Mouse (Mus musculus) layer of hippocampus, adult 9-10 months (tissue): ENCODE data around the gene Cbx5.

Source experiments
- DNase-seq: peaks from one replicate; pipeline ENCODE4 v3.0.0; 2022; ENCODE audit warnings: low spot score

Gene Cbx5

DNA sequence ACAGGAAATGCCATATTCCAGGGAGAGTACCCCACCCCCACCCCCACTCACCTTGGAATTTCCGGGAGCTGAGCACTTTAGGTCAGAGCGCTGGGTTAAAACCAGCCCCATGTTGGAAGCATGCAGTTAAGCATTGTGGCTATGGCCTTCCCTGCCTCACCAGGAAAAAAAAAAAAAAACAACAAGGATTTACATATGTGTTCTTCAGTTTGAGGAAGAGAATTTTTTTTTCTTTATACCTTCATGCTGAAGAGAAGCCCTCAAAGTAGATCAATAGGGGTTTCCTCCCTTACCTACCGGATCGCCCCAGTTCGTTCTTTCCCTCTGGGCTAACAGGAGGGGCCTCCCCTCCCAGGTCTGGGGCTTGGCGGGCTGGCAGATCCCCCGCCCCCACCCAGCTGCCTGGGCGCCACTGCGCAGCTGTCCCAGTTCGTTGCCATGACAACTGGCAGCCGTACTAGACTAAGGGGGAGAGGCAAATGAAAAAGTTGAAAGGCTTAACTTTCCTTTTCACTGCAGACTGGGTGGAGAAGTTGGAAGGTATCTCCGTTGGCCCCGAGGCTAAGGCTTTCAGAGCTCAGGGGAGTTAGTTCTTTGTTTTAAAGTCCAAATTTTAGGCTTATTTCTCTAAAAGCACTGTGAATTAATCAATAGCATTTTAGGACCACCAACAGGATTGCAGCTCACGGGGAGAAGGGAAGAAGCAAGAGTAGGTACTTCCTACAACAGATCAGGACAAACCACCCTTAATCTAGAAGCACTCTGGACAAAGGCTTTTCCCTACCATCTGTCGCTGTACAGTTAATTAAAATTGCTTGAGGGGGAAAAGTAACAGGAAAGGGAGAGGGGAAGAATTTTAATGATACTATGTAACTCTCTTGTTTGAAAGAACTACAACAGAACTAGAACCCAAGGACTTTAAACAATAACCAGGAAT is 24.4 kb downstream of the Cbx5 start:
- peak; percentile 69 for DNase-seq

DNA sequence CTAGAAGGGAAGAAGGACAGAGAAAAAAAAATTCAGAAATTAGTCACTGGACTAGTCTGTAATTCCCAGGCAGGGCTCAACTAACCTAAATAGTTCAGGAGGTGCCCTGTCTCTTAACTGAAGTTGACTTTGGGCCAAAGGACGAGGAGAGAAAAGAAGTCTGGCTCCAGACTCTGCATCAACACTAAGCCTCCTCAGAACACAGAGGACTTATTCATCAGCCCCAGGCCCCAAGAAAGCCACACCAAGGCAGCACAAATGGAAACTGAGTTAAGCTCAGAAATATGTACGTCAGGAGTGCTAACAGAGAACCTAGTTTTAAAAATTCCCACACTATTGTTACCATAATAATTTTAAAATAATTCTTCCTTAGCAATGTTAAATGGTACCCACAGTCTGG is 25.5 kb downstream of the Cbx5 start:
- DNase-seq, result no peak

DNA sequence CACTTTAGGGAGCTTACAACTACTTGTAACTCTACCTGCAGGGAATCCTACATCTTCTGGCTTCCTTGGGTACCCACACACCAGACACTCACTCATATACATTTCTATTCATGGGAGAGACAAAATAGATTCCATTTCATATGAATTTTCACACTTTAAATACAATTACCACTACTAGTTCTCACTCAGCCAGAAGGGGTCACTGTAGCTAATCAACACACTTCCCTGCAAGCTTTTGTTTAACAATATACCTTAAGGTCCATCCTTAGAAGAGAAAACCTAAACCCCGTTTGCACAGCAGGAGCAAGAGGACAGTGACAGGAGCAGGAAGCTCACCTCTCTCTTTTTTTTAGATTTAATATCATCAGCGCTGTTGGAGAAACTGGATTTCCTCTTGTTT is 34.5 kb downstream of the Cbx5 start:
- no peak for DNase-seq

DNA sequence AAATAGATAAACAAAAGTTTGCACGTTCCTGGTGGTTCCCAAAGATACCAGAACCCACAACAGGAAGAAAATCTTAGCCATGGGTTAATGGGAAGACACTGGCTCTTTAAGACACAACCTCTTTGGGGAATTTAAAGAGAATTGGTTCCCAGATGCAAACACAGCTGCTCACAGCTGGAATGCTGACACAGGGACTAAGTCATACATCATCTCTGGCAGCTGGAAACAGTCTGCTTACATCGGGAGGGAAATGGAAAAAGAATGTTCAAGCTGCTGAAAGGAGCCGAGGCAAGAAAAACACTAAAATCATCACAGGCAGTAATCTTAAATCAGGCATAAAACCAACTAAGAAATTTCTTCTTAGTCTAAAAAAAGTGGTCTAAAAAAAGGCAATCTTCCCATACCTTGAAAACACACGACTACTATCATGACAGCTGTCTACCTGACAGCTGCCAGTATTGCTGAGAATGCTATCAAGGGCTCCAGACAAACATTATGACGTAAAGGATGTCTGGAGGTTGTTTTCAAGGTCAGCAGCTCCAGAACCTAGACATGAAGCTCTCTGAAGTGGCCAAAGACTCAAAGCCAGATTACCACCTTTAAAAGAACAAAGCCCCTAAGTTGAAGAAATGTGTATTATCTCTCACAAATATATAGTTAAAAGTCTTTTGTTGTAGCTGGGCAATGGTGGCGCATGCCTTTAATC is 37.4 kb downstream of the Cbx5 start:
- no peak for DNase-seq

DNA sequence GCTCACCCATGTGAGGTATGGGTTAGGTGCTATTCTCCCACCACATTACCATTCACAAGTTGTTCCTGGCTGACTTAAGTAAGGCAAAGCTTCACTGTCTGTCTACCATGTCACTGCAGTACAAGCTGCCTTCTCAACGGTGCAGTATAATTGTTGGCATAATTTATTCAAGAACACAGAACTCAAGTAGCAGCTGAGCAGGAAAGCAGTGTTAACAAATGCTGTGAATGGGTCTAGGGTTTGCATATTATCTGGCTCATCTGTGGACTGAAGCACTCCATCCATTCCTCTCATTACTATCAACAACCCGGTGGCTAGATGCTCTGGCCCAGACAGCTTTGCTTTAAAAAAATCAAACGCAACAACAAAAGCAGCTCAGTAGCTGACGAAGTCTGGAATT is 41.8 kb downstream of the Cbx5 start:
- DNase-seq, result no peak

DNA sequence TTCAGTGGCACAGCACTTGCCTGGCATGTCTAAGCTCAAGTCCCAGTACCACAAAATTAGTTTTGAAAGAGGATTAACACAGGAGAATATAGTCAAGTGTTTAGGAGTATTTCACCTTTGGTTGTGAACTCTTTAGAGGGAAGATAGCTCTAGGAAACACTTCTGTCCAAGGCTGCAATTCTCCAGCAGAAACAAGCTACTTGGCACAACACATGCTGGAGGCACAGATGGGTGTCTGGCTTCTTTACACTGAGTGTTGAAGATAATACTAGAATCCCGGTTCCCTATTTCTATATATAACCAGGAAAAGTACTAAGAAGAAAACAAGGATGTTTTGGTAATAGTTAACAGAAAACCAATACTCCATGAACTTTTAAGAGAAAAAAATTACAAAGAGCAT is 42.8 kb downstream of the Cbx5 start:
- DNase-seq, result no peak

DNA sequence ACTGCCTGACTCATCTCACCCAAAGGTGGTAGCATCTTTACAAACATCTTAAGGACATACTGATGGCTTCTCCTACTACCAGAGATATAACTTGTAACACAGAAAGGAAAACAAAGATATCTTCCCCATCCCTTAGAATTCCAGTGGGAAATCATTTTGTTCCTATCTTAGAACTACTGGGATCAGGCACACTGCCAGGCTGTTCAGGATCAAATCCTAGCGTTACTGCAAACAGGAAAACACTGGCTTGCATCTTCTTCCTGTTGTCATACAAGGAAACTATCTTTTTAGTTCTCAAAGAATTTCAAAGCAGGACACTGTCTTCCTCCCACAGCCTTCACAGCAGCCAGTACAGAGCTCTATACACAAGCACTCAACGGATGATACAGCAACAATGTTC is 46.0 kb downstream of the Cbx5 start:
- DNase-seq, result no peak

DNA sequence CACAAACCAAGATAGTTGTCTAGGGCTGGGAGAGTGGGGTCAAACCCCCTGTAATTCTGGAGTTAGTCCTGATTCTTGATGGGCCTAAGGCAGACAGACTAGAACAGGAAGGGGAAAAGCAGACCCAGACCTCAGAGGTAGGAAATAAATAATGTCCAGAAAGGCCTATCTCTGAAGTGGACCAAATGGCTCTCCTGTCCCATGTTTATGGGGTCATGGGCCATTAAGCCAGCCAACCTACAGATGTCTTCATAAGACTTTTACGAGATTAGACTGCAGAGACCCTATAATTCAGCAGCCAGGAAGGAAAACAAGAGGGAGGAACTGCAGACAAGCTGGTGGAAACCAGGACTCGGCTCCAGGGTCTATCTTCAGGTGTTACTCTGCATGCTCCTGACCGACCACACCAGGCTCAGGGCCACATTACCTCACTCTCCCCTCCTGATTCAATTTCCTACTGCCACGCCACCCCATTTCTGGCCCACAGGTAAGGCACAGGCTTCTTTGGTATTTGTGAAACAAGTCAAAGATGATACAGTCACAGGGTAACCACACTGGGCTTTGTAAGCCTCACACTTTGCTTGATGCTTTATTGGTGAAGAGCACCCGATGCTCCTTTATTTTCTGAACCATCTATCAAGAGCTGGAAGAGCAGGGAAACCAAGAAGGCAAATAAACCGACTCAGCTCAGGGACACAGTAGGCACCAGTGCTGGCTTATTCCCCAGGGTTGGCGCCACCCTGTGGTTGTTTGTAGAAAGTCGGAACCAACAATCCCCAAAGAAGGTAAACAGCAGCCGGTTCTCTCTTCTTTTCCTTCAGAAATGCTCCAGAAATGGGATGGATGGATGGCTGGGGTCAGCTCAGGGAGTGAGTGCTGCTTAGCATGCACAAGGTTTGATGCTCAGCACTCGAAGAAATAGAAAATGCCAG is 48.8 kb downstream of the Cbx5 start:
- DNase-seq, result no peak

DNA sequence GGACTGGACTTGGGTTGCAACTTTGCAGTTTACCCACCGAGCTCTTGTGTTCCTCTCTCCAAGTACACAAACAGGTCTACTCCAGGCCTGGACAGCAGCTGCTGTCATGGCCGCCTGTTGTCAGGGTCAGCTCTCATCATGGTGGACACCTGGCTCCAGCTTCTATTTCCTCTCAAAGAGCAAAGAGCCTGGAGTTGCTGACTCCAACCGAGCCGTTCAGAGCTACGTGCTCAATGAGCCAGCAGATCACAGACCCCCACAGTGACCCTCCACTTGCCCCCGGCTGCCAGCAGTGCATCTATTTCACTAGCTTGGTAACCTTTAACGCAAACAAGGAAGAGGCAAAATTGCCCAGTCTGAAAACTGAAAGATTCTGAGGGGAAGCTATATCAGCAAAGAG is 49.5 kb downstream of the Cbx5 start:
- DNase-seq, result no peak

DNA sequence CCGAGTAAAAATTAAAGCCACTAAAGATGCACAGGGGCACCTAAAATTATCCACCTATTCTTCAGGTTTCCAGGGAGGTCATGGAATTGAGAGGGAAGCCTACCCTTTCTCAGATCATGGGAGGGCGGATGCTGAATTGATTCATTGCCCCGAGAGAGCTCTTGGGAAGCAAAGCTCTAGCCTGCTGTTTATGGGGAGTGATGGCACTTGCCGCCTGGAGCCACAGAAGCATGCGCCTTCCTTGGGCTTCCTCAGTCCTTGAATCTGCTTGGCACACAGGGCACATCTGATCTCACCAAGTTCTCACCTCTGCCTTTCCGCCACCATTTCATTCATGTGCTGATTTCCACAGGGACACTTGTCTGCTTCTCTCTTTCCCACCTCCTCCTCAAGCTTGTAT is 51.8 kb downstream of the Cbx5 start:
- DNase-seq, result no peak

DNA sequence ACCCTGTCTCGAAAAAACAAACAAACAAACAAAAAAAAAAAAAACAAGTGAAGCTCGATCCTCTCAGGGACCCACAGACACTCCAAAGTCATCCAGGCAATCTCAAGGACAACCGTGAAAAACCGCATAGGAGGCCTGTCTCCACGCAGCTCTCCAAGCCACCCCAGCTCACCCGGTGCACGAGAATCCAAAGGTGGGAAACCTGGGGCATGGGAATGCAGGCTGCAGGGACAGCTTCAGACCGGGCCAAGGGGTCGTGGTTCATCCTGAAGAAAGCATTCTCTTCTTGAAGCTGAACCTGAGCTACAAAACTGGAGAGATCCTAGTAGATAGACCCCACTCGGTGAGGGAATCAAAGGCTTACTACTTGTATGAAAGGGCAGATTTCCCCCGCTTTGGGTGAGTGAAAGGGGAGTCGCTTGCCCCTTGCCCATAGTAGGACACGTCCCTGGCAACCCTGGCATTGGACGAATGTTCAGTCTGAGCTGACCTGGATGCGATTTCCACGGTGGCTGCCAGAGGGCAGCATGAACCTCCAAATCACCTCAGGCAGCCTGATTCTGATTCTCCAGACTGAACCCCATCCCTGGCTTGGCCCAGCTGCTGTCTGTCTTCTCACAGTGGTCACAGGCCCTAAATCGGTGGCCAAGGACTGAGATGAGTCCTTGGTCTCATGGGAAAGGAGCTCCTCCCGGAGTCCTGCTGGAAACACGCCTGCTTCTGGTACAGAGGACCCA is 54.0 kb downstream of the Cbx5 start:
- no peak for DNase-seq

DNA sequence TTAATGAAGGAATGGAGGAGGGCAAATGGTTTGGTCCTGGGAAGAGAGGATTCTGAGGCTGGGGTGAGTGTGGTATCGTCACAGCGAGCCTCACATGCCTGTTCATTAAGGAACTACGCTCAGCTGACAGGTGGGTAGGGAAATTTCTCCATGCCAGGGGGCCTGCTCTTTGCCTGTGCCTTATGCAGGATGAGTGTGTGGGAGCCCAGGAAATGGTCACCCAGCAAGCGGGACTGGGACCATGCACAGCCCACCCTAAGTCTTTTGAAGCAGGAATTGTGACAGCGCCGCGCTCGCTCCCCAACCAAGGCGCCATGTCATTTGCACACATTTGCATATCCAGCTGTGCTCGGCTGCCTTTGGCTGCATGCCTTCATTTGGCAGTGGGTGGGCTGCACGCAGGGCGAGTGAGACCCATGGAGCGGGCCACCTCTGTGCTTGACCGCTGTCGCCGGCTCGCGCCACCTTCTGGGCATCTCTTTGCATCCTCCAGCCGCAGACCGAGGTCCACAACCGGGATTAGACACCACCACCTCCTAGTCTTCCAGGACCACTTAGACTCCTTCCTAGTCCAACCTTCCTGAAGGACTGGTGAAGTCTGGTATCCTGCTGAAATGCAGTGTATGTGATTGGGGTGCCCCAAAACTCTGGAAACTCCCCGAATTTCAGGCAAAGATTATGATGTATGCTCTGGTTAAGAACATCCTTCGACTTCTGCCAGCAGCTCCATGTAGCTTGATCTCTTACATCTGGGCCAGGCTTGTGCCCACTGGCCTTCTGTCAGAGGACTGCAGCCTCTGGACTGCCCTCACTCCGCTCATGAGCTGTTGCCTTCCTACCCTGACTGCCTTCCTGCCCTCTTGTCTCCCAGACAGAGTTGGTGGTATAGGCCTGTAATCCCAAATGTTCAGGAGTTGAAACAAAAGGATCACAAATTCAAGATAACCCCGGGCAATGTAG is 55.7 kb downstream of the Cbx5 start:
- DNase-seq, result no peak

DNA sequence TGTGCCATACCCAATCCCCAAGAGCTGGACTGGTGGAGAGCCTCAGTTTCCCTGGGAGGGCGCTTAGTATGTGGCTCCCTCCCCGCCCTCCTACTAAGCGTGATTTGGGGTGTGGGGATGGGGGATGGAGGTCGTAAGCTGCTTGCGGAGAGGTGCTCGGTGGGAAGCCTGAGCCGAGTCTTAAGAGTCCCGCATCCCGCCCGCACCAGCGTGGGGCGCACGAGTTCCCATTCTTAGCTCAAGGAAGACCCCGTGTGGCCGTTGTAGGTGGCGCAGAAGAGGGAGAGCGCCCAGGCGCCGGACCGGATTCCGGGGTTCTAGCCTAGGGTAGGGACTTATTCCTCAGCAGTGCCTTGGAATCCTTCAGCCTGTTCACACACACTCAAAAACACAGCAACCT is 56.5 kb downstream of the Cbx5 start:
- no peak for DNase-seq

DNA sequence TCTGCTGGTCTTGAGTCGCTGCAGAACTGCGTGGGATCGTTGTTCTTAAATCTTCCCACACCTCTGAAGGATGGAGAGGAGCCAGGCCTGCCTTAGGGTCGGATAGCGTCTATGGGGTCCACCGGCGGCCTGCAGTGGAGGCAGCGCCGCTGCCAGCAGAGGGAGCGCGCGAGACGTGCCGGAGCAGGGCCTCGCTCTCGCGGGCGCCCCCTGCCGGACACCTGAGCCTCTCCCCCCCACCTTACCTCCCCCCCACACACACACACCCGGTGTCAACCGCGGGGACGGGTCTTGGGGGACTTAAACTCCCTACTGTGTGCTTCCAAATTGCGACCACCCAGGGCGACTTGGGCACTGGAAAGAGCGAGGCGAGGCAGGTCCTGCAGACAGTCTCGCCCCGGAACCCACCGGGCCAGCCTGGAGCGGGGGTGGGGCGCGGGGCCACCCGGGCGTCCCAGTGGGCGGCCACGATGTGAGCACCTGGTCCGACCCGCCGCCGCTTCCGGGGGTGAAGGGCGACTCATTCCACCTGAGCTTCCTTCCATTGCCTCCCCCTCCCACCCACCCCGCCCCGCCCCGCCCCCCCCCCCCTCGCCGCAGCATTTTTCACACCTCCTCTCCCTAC is 57.3 kb downstream of the Cbx5 start:
- no peak for DNase-seq

DNA sequence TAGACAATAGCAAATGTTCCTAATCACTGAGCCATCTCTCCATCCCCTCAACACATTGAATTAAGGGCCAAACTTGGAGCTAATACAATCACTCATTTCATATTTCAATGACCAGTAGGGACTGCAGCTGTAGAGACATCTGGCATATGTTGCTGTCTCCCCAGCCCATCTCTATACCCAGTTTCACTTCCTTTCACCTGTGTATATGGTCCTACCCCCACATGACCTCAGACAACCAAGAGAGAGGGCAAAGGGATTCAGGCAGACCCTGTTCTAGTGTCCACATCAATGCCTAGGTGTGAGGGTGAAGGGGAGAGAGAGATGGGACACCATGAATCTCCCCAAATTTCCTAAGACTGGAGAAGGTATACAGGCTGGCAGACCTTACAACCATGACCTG is 59.2 kb downstream of the Cbx5 start:
- DNase-seq, result no peak

DNA sequence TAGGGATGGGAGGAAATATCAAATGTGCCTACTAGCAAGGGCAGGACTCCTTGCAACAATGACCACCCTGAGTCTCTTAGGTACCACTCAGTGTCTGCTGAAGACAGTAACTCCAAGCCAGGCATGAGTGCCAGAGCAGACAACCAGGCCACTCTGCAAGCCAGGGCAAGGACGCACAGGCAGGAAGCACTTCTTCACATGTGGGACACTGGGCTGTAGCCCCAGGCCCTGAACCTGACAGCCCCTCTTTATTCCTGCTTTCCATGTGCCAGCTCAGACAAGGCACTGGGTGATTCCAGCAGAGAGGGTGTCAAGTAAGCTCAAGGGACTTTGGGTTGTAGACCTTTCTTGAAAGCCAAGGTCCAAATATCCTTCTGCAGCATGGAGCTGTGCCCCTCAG is 60.8 kb downstream of the Cbx5 start:
- DNase-seq, result no peak

DNA sequence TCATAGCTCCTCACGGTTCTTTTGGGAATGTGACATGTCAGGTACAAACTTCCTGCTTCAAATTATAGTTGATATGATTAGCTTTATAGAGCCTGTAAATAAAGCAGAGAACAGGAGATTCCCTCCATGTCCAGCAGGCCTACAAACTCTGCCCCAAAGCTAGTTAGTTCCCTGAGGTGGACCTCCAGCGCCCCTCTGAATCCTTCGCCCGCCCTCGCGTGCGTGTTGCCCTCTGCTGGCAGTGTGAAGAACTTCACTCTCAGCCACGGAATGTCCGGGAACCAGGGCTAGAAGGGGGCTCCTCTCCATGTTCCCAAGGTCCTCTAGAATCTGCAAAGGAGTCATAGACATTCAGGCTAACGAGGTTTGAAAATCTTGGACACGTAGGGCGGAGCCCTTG is 61.5 kb downstream of the Cbx5 start:
- DNase-seq, result no peak

DNA sequence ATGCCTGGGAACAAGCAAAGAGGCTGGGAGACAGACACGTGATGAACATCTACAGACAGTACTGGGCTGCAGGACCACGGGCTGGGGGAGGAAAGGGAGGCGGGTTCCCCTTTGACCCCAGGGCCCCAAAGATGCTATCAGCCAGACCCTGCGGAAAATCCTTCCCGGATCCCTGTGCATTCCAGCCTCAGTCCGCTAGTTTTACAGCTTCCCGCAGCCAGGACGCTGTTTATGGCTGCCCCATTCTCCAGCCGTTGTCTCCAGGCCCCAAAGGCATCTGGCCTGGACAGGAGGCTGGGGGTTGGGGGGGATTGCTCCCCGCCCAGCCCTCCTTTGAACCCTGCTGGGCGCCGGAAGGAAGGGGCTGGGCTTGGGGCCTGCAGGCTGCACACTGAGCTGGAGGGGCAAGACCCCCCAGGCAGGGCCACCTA is 62.0 kb downstream of the Cbx5 start:
- DNase-seq, result no peak

DNA sequence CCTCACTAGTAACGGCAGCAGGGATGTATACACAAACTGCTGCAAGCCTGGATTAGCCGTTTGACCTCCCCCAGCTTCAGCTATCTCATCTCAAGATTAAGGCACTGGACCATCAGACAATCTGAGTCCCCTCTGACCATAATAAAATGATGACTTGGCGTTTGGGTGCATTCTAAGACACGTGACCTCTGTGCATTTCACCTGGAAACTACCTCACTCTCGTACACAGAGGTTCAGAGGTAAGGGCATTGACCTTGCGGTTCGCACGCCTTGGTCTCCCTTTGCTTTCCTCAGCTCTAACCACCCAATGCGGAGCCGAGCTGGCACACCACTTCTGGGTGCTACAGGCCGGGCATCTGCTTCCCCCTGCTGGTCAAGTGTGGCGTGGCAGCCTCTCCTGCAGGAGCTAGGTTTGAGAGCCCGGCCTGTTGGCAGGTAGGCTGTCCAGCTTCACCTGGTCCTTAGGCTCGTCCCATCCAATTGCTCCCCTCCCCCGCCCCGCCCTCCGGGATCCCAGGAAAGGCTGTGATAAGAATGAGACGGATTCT is 62.7 kb downstream of the Cbx5 start:
- DNase-seq, result peak; percentile 86

DNA sequence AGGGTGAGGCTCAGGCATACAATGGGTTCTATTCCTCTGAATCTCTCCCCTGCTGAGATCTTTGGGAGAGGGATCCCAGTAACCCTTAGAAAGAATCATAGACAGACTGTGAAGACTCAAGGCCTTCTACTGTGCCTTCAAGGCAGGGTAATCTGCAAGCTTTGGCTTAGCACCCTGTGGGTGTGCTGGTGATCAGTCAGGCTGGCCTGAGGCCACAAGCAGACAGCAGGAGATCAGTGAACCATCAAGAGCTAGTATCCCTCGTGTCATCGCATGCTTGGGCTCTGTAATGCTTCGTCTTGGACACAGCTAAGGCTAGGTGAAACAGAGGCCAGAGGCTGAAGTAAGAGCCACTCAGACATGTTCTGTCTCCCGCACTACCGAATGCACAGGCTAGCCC is 66.4 kb downstream of the Cbx5 start:
- DNase-seq, result no peak
